Mouse (Mus musculus) neural tube, embryonic 14.5 days (tissue): Measurements from ENCODE around the gene Ghrh. TPM values are rescaled to one million over a fixed set of nuclear protein-coding genes. Genes with fewer than 3 reads are reported as not detected.

Experiments used
- ATAC-seq: fragments of 200-750 bp; cut with Nextera tagmentation; 2 replicates; pipeline ENCODE4 v1.8.0; 2017; ENCODE audit warnings: low read depth, mild to moderate bottlenecking, moderate TSS enrichment, moderate library complexity
- H3K27ac ChIP-seq: fragments of 300-500 bp; sonication (generic); 2 replicates; pipeline ENCODE4 v1.5.1; 2014; ENCODE audit warnings: low read depth, mild to moderate bottlenecking, control low read depth, low read length, moderate library complexity, mixed read lengths
- H3K27me3 ChIP-seq: fragments of 300-500 bp; sonication (generic); 2 replicates; pipeline ENCODE4 v1.6.1; 2014; ENCODE audit warnings: low read length; ENCODE audit not compliant: control insufficient read depth, insufficient read depth
- H3K36me3 ChIP-seq: fragments of 300-500 bp; sonication (generic); 2 replicates; pipeline ENCODE4 v1.6.1; 2014; ENCODE audit warnings: low read length, mixed read lengths; ENCODE audit not compliant: control insufficient read depth, insufficient read depth
- H3K4me1 ChIP-seq: fragments of 300-500 bp; sonication (generic); 2 replicates; pipeline ENCODE4 v1.6.1; 2014; ENCODE audit warnings: low read length; ENCODE audit not compliant: control insufficient read depth, insufficient read depth
- H3K4me2 ChIP-seq: fragments of 300-500 bp; sonication (generic); 2 replicates; pipeline ENCODE4 v1.6.1; 2014; ENCODE audit warnings: mild to moderate bottlenecking, low read depth, low read length, control low read depth
- H3K4me3 ChIP-seq: fragments of 300-500 bp; sonication (generic); 2 replicates; pipeline ENCODE4 v1.5.1; 2014; ENCODE audit warnings: low read depth, low read length, control low read depth, mixed read lengths
- H3K9ac ChIP-seq: fragments of 300-500 bp; sonication (generic); replicated peaks from 2 replicates; pipeline ENCODE4 v1.6.1; 2014; ENCODE audit warnings: low read depth, mild to moderate bottlenecking, control low read depth, low read length, mixed read lengths
- H3K9me3 ChIP-seq: fragments of 300-500 bp; sonication (generic); 2 replicates; pipeline ENCODE4 v1.6.1; 2016; ENCODE audit warnings: low read length; ENCODE audit not compliant: control insufficient read depth
- WGBS: fragments of 180-500 bp; shearing (Covaris S2); extraction: QIAGEN DNeasy Blood & Tissue Kit; methylation state at CpG from one replicate; pipeline ENCODE4 v1.1.7; 2014; 5-methylcytosine and 5-hydroxymethylcytosine counted together
- polyA plus RNA-seq: library from polyadenylated mRNA; unstranded; fragments of >200 nt; fragmentation: Nextera tagmentation; extraction: Ambion mirVana; gene quantifications from 2 replicates; pipeline ENCODE4 v1.2.1, GENCODE M21; 2014

Ghrh gene
- polyA plus RNA-seq, 1 experiment from 2014 or later = not detected

DNA sequence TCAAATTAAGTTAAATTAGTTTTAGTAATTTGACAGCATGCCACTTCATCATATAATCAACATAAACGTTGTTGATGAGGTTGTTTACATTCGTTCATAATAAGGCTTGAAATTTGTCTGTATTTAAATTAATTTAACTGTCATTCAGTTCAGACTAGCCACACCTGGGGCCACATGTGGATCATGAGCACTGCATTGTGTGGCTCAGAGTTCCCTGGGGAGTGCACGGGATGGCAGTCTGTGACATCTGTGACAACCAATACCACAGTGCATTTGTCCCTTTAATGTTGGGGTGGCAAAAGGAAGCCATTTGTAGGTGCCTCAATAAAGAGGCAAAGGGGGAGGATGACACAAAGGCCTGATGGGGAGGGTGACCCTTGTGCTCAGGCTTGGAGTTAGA is 29.7 kb upstream of the Ghrh start:
- Histone ChIP-seq H3K4me1 (peaks cover 10% of the 10 kb centered on the region; the same call in 1 of the 2 replicates), H3K9ac (no peak overlapping the region), H3K36me3 (peaks cover 5% of the 10 kb centered on the region), H3K4me2 (no peak overlapping the region), H3K4me3 (no peak overlapping the region), H3K27me3 (no peaks in the 10 kb centered on the region), H3K27ac (no peak overlapping the region), H3K9me3 (no peaks in the 10 kb centered on the region)
- no peak for ATAC-seq
- WGBS = 12% methylated on average over 3 of the region's 3 CpGs

DNA sequence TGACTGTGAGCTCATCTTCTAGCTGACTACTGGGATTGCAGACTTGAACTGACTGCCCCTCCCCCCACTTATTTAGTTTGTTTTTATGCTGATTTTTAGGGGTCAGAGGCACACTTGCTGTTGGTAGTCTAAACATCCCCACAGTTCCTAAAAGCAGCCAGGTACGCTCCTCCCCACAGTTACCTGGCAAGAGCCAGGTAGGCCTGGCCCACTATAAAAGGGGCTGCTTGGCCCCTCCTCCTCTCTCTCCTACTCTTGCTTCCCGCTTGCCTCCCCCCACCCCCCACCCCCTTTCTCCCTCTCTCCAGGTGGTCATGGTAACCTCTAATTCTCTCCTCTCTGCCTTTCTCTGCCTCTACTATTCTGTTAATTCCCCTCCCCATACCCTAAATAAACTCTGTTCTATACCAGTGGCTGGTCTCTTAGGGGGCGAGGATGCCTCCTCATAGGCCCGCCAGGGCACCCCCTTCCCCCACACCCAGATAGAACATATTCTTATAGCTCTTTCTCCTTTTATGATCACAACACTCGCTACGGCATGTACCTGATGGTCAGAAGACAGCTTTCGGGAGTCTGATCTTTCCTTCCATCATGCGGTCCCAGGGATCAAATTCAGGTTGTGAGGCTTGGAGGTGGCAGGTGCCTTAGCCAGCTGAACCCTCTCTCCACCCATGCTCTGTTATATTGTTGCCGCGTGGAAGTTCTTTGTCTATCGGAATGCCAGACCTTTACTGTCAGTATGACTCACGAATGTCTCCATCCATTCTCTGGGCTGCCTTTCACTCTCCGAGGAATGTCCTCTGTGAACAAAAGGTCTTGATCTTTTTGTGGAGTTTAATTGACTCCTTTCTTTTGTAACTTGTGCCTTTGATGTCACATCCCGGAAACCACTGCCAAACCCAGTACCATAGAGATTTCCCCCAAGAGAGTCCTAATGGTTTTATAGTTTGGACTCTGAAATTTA is 28.8 kb upstream of the Ghrh start:
- peaks cover 10% of the 10 kb centered on the region; the same call in 1 of the 2 replicates for H3K4me1 ChIP-seq
- peak overlapping the region; percentile 66 for H3K27ac ChIP-seq
- 5% methylated on average over 14 of the region's 14 CpGs for WGBS
- peaks cover 5% of the 10 kb centered on the region for H3K36me3 ChIP-seq
- H3K27me3 ChIP-seq = no peaks in the 10 kb centered on the region
- H3K9ac ChIP-seq = peak overlapping the region; percentile 34; the same call in 1 of the 2 replicates
- H3K4me2 ChIP-seq = peak overlapping the region; percentile 36; the same call in 1 of the 2 replicates
- H3K9me3 ChIP-seq = no peaks in the 10 kb centered on the region
- no peak overlapping the region for H3K4me3 ChIP-seq
- ATAC-seq = no peak; the same call in 1 of the 2 replicates

DNA sequence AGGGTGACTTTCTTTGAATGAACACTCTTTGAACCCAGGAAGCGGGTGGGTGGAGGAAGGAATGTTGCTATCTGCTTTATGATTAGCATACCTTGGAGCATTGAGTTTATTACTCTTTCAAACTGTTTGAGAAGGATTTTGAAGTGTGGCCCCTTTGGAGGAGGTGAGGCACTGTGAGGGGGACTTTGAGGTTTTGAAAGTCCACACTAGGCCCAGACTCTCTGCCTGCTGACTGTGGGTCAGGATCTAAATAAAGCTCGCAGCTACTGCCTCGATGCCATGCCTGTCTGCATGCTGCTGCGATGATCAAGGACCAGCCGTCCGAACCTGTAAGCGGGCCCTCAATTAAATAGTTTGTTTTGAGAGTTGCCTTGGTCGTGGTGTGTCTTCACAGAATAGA is 27.7 kb upstream of the Ghrh start:
- H3K27me3 ChIP-seq = no peaks in the 10 kb centered on the region
- H3K36me3 ChIP-seq = peaks cover 5% of the 10 kb centered on the region
- H3K4me3 ChIP-seq = no peak overlapping the region
- no peaks in the 10 kb centered on the region for H3K9me3 ChIP-seq
- H3K27ac ChIP-seq = no peak overlapping the region
- H3K9ac ChIP-seq = no peak overlapping the region
- no peak overlapping the region; the same call in 1 of the 2 replicates for H3K4me2 ChIP-seq
- WGBS = 22% methylated on average over 7 of the region's 8 CpGs
- H3K4me1 ChIP-seq = peaks cover 10% of the 10 kb centered on the region; the same call in 1 of the 2 replicates
- no peak for ATAC-seq

DNA sequence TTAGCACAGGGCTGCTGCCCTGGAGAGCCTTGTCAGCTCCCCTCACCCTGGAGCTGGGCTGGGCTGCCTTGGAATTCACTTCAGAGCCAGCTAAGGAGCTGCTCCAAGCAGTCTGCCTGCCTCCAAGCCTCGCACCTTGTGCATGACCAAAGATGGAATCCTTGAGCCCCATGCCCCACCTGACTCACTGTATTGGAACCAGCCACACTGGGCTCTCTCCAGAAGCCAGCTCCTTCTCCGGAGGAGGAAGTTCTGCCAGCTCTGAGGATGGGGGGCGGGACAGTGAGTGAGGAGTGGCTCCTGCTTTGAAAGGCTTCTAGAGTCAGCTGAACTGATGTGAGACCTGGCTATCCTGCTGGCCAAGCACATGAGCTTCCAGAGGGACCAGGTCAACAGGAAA is 26.4 kb upstream of the Ghrh start:
- Histone ChIP-seq H3K27me3 (no peaks in the 10 kb centered on the region), H3K36me3 (no peaks in the 10 kb centered on the region), H3K9me3 (no peaks in the 10 kb centered on the region), H3K4me1 (peaks cover 18% of the 10 kb centered on the region; the same call in 1 of the 2 replicates), H3K4me2 (no peak overlapping the region), H3K9ac (no peak overlapping the region), H3K27ac (no peak overlapping the region), H3K4me3 (no peak overlapping the region)
- WGBS = 88% methylated on average over 3 of the region's 3 CpGs
- ATAC-seq = no peak

DNA sequence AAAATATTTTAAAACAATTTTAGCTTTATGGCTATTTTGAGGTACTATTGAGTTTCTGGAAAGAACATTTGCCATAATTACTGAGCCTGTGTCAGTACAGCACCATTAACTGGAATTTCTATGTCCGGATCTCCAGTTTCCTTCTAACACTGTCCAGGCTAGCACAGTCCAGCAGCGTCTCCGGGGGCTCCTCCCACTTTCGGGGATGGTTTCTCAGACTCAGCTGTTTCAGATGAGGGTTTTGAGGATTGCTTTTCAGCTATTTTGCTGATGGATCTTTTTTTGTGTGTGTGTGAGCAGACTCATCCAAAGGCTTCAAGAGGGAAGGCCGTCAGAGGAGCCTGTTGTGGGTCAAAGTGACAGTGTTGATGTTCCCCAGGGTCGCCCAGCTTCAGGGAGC is 24.4 kb upstream of the Ghrh start:
- Histone ChIP-seq H3K4me3 (no peak overlapping the region), H3K27me3 (no peaks in the 10 kb centered on the region), H3K27ac (no peak overlapping the region), H3K9ac (no peak overlapping the region), H3K36me3 (no peaks in the 10 kb centered on the region), H3K9me3 (no peaks in the 10 kb centered on the region), H3K4me1 (peaks cover 31% of the 10 kb centered on the region; the same call in 1 of the 2 replicates), H3K4me2 (no peak overlapping the region)
- no peak for ATAC-seq
- 79% methylated on average over 6 of the region's 6 CpGs for WGBS

DNA sequence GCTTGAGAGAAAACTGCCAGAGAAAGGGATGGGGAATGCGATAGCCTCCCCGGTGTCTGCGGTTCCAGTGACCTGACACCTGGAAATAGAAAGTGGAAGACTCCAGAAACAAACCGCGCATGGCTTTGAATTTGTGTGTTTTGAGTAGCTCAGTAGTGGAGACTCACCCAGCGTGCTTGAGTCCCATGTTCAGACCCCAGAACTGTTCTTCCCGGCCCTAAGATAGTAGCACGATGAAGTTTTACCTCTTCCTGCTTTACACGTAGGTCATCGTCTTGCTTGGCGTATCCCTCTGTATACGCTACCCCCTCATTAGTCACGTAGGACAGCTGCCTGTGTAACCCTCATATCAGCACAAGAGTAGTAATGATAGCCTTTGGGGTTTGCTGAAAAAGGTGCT is 20.7 kb upstream of the Ghrh start:
- H3K9me3 ChIP-seq = no peaks in the 10 kb centered on the region
- 5% methylated on average over 13 of the region's 13 CpGs for WGBS
- ATAC-seq = 0 out of 2 replicates have a peak, but pooled peaks have one; percentile 5

DNA sequence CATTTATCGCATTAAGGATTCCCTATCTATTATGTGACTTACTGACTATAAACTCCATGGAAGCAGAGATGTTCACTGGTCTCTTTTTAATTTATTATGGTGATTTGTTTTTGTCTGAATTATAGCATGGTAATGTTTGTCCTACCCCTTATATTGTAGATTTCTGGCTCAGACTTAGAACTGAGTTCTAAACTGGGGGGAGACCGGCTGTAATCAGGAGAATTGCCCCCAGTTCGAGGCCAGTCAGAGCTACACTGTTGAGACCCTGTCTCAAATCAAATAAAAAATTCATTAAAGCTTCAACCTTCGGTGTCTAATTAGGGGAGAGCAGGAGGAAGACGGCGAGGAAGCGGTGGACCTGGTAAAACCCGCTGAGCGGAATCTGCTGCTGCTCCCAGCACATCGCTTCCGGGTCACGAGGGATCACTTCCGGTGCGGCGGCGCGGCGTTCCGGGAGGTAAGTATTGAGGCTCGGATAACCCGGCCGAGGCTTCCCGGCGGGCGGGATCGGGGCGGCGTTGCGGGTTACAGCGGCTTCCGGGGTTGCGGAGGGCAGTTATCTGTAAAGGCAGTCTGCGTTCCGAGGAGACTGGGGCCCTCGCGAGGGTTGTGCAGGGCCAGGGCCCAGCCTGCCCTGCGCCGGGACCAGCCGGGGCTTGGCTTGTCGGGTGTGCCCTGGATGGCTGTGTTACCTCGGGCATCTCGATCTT is 20.0 kb upstream of the Ghrh start, which contains the start of gene Manbal:
Gene Manbal, plus strand, starts transcription at position 411 of the 710 bp plus-strand sequence.
- 4% methylated on average over 42 of the region's 42 CpGs for whole genome bisulfite sequencing
- peak; percentile 91 for ATAC-seq
- peak within 1 kb of the TSS; percentile 92 for H3K4me2 ChIP-seq
- no peaks in the 10 kb centered on the region for H3K36me3 ChIP-seq
- H3K4me3 ChIP-seq = peak within 1 kb of the TSS; percentile 92
- no peaks in the 10 kb centered on the region for H3K27me3 ChIP-seq
- H3K9me3 ChIP-seq = no peaks in the 10 kb centered on the region
- peak within 1 kb of the TSS; percentile 88 for H3K27ac ChIP-seq
- peaks cover 21% of the 10 kb centered on the region; the same call in 1 of the 2 replicates for H3K4me1 ChIP-seq
- H3K9ac ChIP-seq = peak within 1 kb of the TSS; percentile 93

More for the DNA sequence above, 20.7 kb upstream of the Ghrh start:
- peak overlapping the region; percentile 93 for H3K9ac ChIP-seq
- H3K27me3 ChIP-seq = no peaks in the 10 kb centered on the region
- peak overlapping the region; percentile 92 for H3K4me2 ChIP-seq
- peak overlapping the region; percentile 92 for H3K4me3 ChIP-seq
- H3K27ac ChIP-seq = peak overlapping the region; percentile 88
- peaks cover 21% of the 10 kb centered on the region; the same call in 1 of the 2 replicates for H3K4me1 ChIP-seq
- no peaks in the 10 kb centered on the region for H3K36me3 ChIP-seq

DNA sequence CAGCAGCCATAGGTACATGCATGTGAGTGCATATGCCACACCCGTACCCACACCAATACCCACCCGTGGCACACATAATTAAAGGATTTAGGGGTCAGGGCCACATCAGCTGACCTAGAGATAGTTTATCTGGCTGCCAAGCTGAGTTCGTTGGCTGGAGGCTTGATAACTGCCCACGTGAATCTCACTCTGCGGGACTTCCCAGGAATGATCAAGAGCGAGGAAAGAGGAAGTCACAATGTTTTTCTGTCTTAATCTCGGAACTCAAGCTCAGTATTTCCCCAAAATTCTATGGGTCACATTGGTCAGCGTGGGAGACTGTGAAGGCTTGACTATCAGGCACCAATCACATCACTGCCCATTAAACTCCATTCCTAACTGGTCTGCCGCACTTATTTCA is 19.5 kb upstream of the Ghrh start:
- no peak for ATAC-seq
- Histone ChIP-seq H3K36me3 (no peaks in the 10 kb centered on the region), H3K4me1 (peaks cover 21% of the 10 kb centered on the region; the same call in 1 of the 2 replicates), H3K4me2 (peak overlapping the region; percentile 92), H3K4me3 (peak overlapping the region; percentile 92), H3K9me3 (no peaks in the 10 kb centered on the region), H3K9ac (peak overlapping the region; percentile 93; the same call in 1 of the 2 replicates), H3K27me3 (no peaks in the 10 kb centered on the region), H3K27ac (peak overlapping the region; percentile 88; the same call in 1 of the 2 replicates)
- WGBS = 91% methylated on average over 9 of the region's 9 CpGs
